Mouse (Mus musculus): ENCODE data around the gene Jup.
A peak's percentile ranks its signal among the peaks of the same experiment; 100 is the strongest.
"Not testable (repeated sequence)": the region's sequence is repeated elsewhere in the genome, so short reads cannot be mapped to it uniquely, and the experiment has no call there.

Jup gene

GRCm38 (mm10) chr11:100355972-100356818 lies 41.4 kb downstream of the Jup start, which contains the start of gene Hap1:
Gene Hap1, minus strand, starts transcription at chr11:100356128.
- peak; percentile 80 to 88 for DNase-seq

- peak; percentile 51 to 52 for DNase-seq
Observed at GRCm38 (mm10) chr11:100355151-100355951, 42.2 kb downstream of the Jup start.

GRCm38 (mm10) chr11:100352076-100352857 lies 45.3 kb downstream of the Jup start:
- peak in 1 of 2 experiments; percentile 59 for DNase-seq

- DNase-seq, result no peak
Observed at GRCm38 (mm10) chr11:100344269-100344668, 53.3 kb downstream of the Jup start.

- DNase-seq, result no peak
Observed at GRCm38 (mm10) chr11:100335731-100336130, 61.8 kb downstream of the Jup start.

GRCm38 (mm10) chr11:100333944-100334457 lies 63.6 kb downstream of the Jup start, which contains the start of gene Gast:
Gene Gast, plus strand, starts transcription at chr11:100334407.
- no peak for DNase-seq

GRCm38 (mm10) chr11:100332766-100333515 lies 64.6 kb downstream of the Jup start:
- no peak for DNase-seq

GRCm38 (mm10) chr11:100330816-100331375 lies 66.7 kb downstream of the Jup start:
- not testable (repeated sequence) for DNase-seq

GRCm38 (mm10) chr11:100330235-100330634 lies 67.3 kb downstream of the Jup start:
- DNase-seq, result no peak

- no peak for DNase-seq
Observed at GRCm38 (mm10) chr11:100327761-100328160, 69.8 kb downstream of the Jup start.

- no peak for DNase-seq
Observed at GRCm38 (mm10) chr11:100327316-100327715, 70.2 kb downstream of the Jup start.

- DNase-seq, result no peak
Observed at GRCm38 (mm10) chr11:100325062-100325629, 72.4 kb downstream of the Jup start.

GRCm38 (mm10) chr11:100323578-100323977 lies 74.0 kb downstream of the Jup start:
- peak; percentile 50 to 66 for DNase-seq

GRCm38 (mm10) chr11:100322591-100323258 lies 74.8 kb downstream of the Jup start:
- DNase-seq, result no peak

GRCm38 (mm10) chr11:100321479-100322305 lies 75.9 kb downstream of the Jup start:
- DNase-seq, result not testable (repeated sequence)

GRCm38 (mm10) chr11:100320701-100321410 lies 76.7 kb downstream of the Jup start:
- peak in 1 of 2 experiments; percentile 23 for DNase-seq

GRCm38 (mm10) chr11:100320172-100320630 lies 77.4 kb downstream of the Jup start:
- peak; percentile 92 to 95 for DNase-seq

- DNase-seq, result peak; percentile 100
Observed at GRCm38 (mm10) chr11:100319492-100320171, 77.9 kb downstream of the Jup start, which contains the start of gene Eif1. Gene Eif1, plus strand, starts transcription at chr11:100319885.

Data from cerebellum, adult 18-20 months (tissue).